Mouse (Mus musculus): ENCODE measurements around the gene Gpx2. TPM values are rescaled to one million over a fixed set of nuclear protein-coding genes. Genes with fewer than 3 reads are reported as not detected.
A peak's percentile ranks its signal among the peaks of the same experiment; 100 is the strongest.

Gpx2 gene
- polyA plus RNA-seq, 1 experiment from 2014 or later: 0.45 TPM

- no peaks in the 10 kb centered on the region for H3K36me3 ChIP-seq (ENCODE audit: insufficient read depth, low read length)
- no peaks in the 10 kb centered on the region for H3K4me1 ChIP-seq (replicated peaks; ENCODE audit: insufficient read depth, low read length)
- H3K27me3 ChIP-seq (ENCODE audit: insufficient read depth, low read length): no peaks in the 10 kb centered on the region
- ATAC-seq (replicated peaks; ENCODE audit: low FRiP score, low read depth) (no peak), DNase-seq (ENCODE audit: low spot score) (no peak)
- no peak overlapping the region for H3K4me2 ChIP-seq (ENCODE audit: low read length)
- WGBS: 87% methylated on average over 10 of the region's 10 CpGs
- no peak for TF ChIP-seq CTCF (IDR thresholded peaks at IDR 0.05; ENCODE audit: low read depth)
- H3K9ac ChIP-seq (ENCODE audit: low read depth, low read length): no peak overlapping the region
- no peaks in the 10 kb centered on the region for H3K9me3 ChIP-seq (replicated peaks; ENCODE audit: low read length)
- H3K27ac ChIP-seq: no peak overlapping the region
- H3K4me3 ChIP-seq (replicated peaks; ENCODE audit: low read depth, low read length): no peak overlapping the region
These were observed 16.9 kb downstream of the Gpx2 start for GRCm38 (mm10) chr12:76778305-76779083.

DNA sequence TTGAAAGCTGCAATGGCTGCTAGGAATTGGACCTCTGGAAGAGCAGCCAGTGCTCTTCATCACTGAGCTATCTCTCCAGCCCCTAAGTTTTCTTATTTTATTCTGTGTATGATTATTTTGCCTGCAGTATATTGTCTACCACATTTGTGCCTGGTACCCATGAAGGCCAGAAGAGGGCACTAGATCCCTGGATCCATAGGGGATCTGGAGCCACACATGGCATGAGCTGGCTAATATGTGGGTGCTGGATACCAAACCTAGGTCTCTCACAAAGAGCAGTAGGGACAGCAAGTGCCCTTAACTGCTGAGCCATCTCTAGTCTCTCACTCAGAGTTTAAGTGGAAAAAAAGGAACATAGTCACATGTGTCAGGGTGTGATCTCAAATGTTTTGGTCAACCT lies 17.5 kb downstream of the Gpx2 start:
- Histone ChIP-seq H3K4me2 (ENCODE audit: low read length) (no peak overlapping the region), H3K9me3 (replicated peaks; ENCODE audit: low read length) (no peaks in the 10 kb centered on the region), H3K4me1 (replicated peaks; ENCODE audit: insufficient read depth, low read length) (no peaks in the 10 kb centered on the region), H3K9ac (ENCODE audit: low read depth, low read length) (no peak overlapping the region), H3K27me3 (ENCODE audit: insufficient read depth, low read length) (no peaks in the 10 kb centered on the region), H3K27ac (no peak overlapping the region), H3K36me3 (ENCODE audit: insufficient read depth, low read length) (no peaks in the 10 kb centered on the region), H3K4me3 (replicated peaks; ENCODE audit: low read depth, low read length) (no peak overlapping the region)
- peak; percentile 28; the same call in 1 of the 2 replicates for TF ChIP-seq CTCF (IDR thresholded peaks at IDR 0.05; ENCODE audit: low read depth)
- no peak for ATAC-seq (replicated peaks; ENCODE audit: low FRiP score, low read depth)
- no peak for DNase-seq (ENCODE audit: low spot score)

DNA sequence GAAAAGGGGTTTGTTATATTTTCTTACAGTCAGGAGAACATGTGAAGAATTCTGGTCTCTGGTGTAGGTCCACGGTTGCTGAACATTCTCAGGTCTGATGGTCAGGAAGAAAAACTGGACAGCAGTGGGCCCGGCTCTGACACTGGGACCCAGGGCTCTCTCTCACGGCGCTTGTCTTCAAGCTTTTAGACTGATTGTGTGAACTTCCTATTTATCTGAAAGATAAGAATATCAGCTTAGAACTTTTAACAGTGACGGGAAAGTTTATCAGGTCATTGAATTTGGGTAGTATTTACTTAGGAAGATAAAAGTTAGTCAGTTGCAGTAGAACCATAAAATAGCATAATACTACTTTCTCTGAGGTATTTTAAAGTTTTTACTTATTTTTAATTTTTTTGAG lies 18.5 kb downstream of the Gpx2 start:
- ATAC-seq (replicated peaks; ENCODE audit: low FRiP score, low read depth): no peak
- Histone ChIP-seq H3K9ac (ENCODE audit: low read depth, low read length) (no peak overlapping the region), H3K4me2 (ENCODE audit: low read length) (no peak overlapping the region), H3K9me3 (replicated peaks; ENCODE audit: low read length) (no peaks in the 10 kb centered on the region), H3K4me3 (replicated peaks; ENCODE audit: low read depth, low read length) (no peak overlapping the region), H3K27ac (no peak overlapping the region), H3K4me1 (replicated peaks; ENCODE audit: insufficient read depth, low read length) (no peaks in the 10 kb centered on the region), H3K27me3 (ENCODE audit: insufficient read depth, low read length) (no peaks in the 10 kb centered on the region), H3K36me3 (ENCODE audit: insufficient read depth, low read length) (no peaks in the 10 kb centered on the region)
- DNase-seq (ENCODE audit: low spot score): no peak
- no peak for TF ChIP-seq CTCF (IDR thresholded peaks at IDR 0.05; ENCODE audit: low read depth)
- WGBS: 83% methylated on average over 5 of the region's 5 CpGs

DNA sequence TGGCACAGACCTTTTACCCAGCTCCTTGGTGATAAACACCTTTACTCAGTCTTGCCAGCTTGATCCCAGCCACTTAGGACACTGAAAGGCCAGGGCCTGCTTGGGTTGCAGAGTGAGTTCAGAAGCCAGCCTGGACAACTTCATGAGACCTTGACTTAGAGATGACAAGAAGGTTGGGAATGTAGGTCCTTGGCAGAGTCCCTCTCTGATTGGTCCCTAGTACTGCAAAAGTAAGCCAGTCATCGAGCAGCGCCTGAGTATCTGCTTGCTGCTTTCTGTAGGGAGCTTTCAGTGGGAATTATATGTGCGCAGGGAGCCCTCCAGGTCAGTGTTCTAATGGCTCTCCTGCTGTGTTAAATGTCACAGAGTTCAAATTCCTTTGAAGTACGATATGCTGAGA lies 20.2 kb downstream of the Gpx2 start:
- Histone ChIP-seq H3K9me3 (replicated peaks; ENCODE audit: low read length) (no peaks in the 10 kb centered on the region), H3K4me1 (replicated peaks; ENCODE audit: insufficient read depth, low read length) (no peaks in the 10 kb centered on the region), H3K27ac (no peak overlapping the region), H3K36me3 (ENCODE audit: insufficient read depth, low read length) (no peaks in the 10 kb centered on the region), H3K9ac (ENCODE audit: low read depth, low read length) (no peak overlapping the region), H3K27me3 (ENCODE audit: insufficient read depth, low read length) (no peaks in the 10 kb centered on the region), H3K4me2 (ENCODE audit: low read length) (no peak overlapping the region), H3K4me3 (replicated peaks; ENCODE audit: low read depth, low read length) (no peak overlapping the region)
- ATAC-seq (replicated peaks; ENCODE audit: low FRiP score, low read depth) (no peak), DNase-seq (ENCODE audit: low spot score) (no peak)
- TF ChIP-seq CTCF (IDR thresholded peaks at IDR 0.05; ENCODE audit: low read depth): no peak
- 58% methylated on average over 4 of the region's 4 CpGs for WGBS

DNA sequence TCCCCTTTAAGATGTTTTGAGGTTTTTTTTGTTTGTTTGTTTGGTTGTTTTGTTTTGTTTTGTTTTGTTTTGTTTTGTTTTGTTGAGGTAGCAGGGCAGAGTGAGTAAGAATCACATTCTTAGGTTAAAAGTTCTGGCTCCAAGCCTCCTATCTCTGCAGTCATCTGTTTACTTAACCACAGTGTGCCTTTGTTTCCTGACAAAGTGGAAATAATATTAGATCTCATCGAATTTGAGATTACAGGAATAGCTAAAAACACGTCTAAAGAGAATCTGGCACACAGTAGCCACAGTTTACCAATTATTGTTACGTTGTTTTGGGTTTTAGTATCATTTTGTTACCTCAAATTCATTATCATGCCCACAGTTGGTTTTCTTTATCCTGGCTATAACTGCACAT lies 20.7 kb downstream of the Gpx2 start:
- Histone ChIP-seq H3K4me2 (ENCODE audit: low read length) (no peak overlapping the region), H3K27me3 (ENCODE audit: insufficient read depth, low read length) (no peaks in the 10 kb centered on the region), H3K27ac (no peak overlapping the region), H3K9me3 (replicated peaks; ENCODE audit: low read length) (no peaks in the 10 kb centered on the region), H3K4me1 (replicated peaks; ENCODE audit: insufficient read depth, low read length) (no peaks in the 10 kb centered on the region), H3K9ac (ENCODE audit: low read depth, low read length) (no peak overlapping the region), H3K36me3 (ENCODE audit: insufficient read depth, low read length) (no peaks in the 10 kb centered on the region), H3K4me3 (replicated peaks; ENCODE audit: low read depth, low read length) (no peak overlapping the region)
- DNase-seq (ENCODE audit: low spot score) (no peak), ATAC-seq (replicated peaks; ENCODE audit: low FRiP score, low read depth) (no peak)
- no peak for TF ChIP-seq CTCF (IDR thresholded peaks at IDR 0.05; ENCODE audit: low read depth)
- WGBS: 71% methylated on average over 3 of the region's 3 CpGs

DNA sequence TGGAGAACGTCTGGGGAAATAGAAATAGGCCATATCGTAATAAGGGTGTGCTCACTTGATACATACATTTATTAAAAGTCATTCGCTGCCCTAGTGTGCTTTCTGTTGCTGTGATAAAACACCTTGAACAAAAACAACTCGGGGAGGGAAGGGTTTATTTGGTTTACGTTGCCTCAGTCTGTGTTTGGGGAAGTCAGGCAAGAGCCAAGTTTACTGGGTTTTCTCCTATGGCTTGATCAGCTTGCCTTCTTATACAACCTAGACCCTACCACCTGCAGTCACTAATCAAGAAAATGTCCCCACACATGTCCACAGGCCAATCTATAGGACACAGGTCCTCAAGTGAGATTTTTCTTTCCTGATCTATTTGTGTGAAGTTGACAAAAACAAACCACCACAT lies 23.8 kb downstream of the Gpx2 start:
- WGBS: 86% methylated on average over 5 of the region's 5 CpGs

More for the DNA sequence above, 23.8 kb downstream of the Gpx2 start:
- Histone ChIP-seq H3K4me2 (ENCODE audit: low read length) (no peak overlapping the region), H3K36me3 (ENCODE audit: insufficient read depth, low read length) (no peaks in the 10 kb centered on the region), H3K4me1 (replicated peaks; ENCODE audit: insufficient read depth, low read length) (no peaks in the 10 kb centered on the region), H3K9me3 (replicated peaks; ENCODE audit: low read length) (no peaks in the 10 kb centered on the region), H3K9ac (ENCODE audit: low read depth, low read length) (no peak overlapping the region), H3K27me3 (ENCODE audit: insufficient read depth, low read length) (no peaks in the 10 kb centered on the region), H3K27ac (no peak overlapping the region), H3K4me3 (replicated peaks; ENCODE audit: low read depth, low read length) (no peak overlapping the region)
- no peak for DNase-seq (ENCODE audit: low spot score)
- no peak for ATAC-seq (replicated peaks; ENCODE audit: low FRiP score, low read depth)
- no peak for TF ChIP-seq CTCF (IDR thresholded peaks at IDR 0.05; ENCODE audit: low read depth)

Measured in kidney, postnatal 0 days (tissue).